Mouse (Mus musculus): ENCODE measurements around the gene Fnbp1.

Gene Fnbp1

DNA sequence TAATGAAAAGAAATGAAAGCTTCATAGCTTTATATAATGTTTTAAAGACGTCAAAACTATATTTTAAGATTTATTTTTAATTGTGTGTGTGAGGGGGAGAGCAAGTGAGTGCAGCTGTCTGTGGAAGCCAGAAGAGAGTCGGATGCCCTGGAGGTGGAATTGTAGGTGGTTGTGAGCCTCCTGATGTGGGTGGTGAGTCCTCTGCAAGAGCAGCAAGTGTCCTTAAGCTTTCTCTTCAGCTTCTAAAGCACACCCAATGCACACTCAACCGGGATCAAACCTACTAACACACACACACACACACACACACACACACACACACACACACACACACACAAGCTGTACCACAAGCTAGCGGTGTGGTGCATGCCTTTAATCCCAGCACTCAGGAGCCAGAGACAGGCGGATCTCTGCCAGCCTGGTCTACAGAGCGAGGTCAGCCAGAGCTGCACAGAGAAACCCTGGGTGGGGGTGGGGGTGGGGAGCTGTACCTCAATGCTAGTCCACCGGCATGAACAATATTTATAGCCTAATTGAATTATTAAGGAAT, 74.0 kb downstream of the Fnbp1 start:
- no peak for DNase-seq (ENCODE audit: low read depth)

DNA sequence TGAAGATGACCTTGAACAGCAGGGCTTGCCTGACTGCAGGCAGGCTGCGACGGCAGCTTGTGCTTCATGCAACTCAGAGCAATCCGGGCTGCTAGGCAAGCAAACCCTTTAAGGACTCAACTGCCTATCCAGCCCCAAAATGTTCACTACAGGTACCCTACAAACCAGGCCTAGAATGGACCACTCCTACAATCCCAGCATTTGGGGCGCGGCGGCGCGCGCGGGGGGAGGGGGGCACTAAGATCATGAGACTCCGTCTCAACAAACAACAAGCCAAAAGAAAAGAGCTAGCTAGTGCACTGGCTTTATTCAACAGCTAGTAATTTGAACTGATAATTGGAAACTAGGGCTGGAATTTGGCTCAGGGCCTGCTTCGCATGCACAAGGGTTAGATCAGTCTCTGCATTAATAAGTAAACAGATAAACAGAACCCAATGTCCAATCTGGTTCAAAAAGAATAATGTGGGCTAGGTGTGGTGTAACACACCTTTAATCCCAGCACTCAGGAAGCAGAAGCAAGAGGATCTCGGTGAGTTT, 74.7 kb downstream of the Fnbp1 start:
- no peak for DNase-seq (ENCODE audit: low read depth)

- DNase-seq (ENCODE audit: low read depth), result no peak
These were observed 75.6 kb downstream of the Fnbp1 start for GRCm38 (mm10) chr2:31066019-31066789.

DNA sequence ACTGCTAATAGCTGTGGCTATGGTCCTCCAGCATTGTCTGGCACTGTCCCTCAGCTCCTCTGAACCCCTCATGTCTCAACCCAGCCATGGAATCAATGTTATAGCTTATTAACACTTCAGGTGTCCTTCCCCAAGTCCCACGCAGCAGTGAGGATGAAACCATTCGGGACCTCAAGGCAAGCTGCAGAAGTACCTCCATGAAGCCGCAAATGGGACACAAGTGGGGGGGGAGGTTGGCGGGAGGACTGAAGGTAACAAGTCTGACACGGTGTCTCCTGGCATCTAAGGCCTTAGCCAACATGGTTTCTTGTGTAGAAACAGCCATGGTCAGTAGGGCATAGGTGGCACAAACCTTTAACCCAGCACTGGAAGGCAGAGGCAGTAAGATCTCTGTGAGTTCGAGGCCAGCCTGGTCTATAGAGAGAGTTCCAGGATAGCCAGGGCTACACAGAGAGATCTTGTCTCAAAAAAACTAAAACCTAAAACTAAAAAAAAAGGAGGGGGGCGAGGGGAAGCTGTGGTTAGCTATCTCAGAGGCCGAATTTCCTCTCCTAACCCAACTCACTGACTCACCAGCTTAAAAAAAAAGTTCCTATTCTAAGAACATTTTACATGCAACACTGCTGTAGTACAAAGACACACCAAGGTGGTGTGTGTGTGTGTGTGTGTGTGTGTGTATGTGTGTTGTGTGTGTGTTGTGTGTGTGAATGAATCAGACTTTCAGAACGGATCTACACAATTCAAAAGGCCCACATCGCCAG, 79.8 kb downstream of the Fnbp1 start:
- DNase-seq (ENCODE audit: low read depth), result no peak

DNA sequence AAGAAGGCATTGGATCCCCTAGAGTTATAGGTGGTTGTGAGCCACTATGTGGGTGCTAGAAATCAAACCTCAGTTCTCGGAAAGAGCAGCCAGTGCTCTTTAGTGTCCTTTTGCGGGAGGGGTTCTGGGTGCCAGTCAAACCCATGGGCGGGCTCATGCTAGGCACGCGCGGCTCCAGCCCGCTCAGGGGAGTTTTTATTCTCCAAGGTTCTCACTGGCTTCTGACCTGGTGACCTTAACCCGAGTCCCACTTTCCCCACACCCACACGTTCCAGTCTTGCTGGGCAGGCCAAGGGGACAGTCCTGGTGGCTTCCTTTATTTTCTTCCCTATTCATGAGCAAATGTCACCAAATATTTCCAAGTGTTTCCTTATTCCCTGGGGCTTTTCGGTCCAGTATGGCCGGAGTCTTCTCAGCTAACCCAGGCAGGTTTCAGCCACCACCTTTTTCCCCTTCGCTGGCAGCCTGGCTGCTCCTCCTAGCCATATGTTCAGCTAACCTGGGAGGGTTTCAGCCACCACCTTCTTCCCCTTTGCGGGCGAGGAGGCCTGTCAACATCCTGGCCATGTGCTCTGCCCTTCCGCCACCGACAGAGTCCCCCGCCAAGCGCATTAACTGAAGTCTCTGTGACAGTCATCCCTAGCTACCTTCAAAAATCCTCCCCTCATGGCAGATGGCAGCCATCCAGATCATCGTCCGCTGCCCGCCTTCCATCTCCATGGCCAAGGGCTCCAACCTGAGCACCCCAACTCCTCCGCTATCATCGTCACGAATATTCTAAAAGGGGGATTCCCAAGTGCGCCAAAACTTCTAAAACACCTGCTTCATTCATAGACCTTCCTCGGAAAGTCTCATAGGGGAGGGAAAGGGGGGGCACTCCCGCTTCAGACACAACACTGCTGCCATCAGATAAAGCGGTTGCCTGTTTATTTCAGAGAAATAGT, 80.7 kb downstream of the Fnbp1 start:
- no peak for DNase-seq (ENCODE audit: low read depth)

DNA sequence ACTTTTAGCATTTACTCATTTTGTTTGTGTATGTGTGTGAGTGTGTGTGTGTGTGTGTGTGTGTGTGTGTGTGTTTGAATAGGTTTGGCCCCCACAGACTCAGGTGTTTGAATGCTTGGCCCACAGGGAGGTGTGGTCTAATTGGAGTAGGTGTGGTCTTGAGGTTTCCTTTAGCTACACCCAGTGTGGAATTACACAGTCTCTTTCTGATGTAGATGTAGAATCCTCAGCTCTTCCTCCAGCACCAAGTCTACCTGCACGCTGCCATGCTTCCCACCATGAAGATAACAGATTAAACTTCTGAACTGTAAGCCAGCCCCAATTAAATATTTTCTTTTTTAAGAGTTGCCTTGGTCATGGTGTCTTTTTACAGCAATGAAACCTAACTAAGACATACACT, 81.5 kb downstream of the Fnbp1 start:
- DNase-seq (ENCODE audit: low read depth), result no peak

DNA sequence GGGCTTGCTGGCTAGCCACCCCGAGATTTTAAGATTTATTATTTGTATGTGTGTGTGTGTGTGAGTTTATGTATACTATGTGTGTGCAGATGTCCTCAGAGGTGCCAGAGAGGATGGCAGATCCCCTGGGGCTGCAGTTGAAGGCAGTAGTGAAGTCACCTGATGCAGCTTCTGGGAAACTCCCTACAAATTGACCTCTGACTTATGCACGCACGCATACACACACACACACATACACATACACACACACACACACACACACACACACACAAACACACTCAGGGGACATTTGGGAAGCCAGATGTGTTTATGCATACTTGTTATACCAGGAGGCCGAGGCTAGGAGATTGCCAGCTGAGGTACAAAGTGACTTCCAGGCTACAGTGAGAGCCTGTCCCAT, 83.4 kb downstream of the Fnbp1 start:
- no peak for DNase-seq (ENCODE audit: low read depth)

DNA sequence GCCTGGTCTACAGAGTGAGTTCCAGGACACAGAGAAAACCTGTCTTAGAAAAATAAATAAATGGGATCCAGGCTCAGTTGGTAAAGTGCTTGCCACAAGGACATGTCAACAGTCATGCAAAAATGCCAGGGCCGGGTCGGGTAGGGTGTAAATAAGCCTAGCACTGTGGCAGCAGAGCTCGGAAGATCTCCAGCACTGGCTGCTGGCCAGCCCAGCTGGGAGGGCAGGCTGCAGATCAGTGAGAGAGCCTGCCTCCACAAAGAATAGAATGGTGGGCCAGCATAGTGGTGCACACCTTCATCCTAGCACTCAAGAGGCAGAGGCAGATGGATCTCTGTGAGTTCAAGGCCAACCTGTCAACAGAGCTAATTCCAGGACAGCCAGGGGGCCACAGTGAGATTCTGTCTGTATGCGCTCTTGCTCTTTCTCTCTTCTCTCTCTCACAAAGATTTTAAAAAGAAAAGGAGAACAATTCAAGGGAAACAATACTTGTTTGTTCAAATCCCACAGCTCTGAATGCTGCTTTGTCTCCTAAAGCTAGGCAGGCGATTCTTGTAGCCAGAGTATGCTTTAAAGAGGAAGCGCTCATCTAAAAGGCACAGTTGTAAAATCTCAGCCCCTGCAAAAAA, 84.1 kb downstream of the Fnbp1 start:
- no peak for DNase-seq (ENCODE audit: low read depth)

DNA sequence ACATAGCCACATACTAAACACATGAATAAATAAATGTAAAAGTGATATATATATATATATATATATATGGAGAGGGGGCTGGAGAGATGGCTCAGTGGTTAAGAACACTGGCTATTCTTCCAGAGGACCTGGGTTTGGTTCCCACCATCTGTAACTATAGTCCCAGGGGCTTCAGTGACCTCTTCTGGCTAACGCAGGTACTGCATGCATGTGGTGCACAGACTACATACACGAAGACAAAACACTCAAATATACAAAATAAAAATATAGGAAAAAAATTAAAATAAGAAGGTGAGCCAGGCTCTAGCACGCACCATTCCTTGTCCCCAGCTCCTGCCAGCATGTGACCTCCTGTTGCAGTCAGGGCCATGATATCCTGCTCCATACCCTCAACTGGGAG, 85.7 kb downstream of the Fnbp1 start:
- DNase-seq (ENCODE audit: low read depth), result no peak

- DNase-seq (ENCODE audit: low read depth), result no peak
These were observed 87.9 kb downstream of the Fnbp1 start for GRCm38 (mm10) chr2:31053851-31054340.

- no peak for DNase-seq (ENCODE audit: low read depth)
These were observed 88.4 kb downstream of the Fnbp1 start for GRCm38 (mm10) chr2:31053426-31053825.

GRCm38 (mm10) chr2:31052441-31052840, 89.4 kb downstream of the Fnbp1 start:
- no peak for DNase-seq (ENCODE audit: low read depth)

- no peak for DNase-seq (ENCODE audit: low read depth)
These were observed 93.8 kb downstream of the Fnbp1 start for GRCm38 (mm10) chr2:31048037-31048436.

- no peak for DNase-seq (ENCODE audit: low read depth)
These were observed 98.0 kb downstream of the Fnbp1 start for GRCm38 (mm10) chr2:31043856-31044255.

DNA sequence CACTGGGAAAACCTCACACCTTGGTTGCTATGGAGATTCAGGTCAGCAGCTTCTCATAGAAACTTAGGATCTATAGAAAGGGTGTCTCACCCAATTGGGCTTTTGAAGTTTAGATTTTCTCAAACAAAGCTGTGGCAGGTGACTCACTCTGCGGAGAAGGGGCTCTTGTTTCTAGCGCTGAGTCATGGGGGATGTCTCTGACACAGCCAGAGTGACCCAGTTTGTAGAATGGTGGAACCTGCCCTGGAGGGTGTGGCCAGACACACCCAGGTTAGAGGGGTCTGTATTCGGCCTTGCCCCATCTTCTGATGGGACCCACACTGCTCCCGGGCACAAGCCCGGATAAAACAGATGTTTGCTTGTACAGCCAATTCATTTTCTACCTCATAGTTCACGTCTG, 98.9 kb downstream of the Fnbp1 start:
- DNase-seq (ENCODE audit: low read depth), result no peak

DNA sequence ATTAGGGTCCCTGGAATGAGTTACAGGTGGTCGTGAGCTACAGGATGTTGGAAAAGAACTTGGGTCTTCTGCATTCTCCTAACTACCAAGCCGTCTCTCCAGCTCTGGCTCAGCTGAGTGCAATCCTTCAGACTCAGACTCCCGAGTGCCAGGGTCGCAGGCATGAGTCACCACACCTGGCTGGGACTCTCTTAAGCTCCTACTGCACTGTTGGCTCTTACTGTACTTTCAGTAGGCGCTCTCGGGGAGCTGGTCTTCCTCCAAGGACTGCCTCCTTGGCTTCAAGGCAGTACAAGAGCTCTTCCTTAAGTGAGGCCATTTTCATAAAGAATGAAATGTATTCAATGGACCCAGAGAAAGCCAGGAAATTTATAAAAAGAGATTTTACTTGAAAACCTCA, 100.4 kb downstream of the Fnbp1 start:
- DNase-seq (ENCODE audit: low read depth), result peak; percentile 79

DNA sequence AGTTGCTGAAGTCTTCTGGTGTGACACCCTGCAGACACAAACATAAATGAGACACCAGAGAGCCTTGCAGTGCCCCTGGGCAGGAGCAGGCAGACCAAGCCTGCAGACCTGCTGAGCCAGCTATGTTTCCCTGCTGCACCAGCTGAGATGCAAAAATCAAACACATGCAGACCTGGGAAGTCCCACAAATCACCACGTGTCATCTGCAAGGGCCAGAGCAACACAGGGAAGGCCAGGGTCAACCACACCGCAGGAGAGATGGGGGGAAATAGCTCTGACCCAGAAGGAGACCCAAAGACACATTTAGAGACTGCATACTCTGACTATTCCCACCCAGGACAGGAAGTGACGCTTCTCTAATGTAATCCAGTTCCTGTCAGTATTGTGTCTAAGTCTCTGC, 101.3 kb downstream of the Fnbp1 start:
- DNase-seq (ENCODE audit: low read depth), result no peak

- DNase-seq (ENCODE audit: low read depth), result no peak
These were observed 101.8 kb downstream of the Fnbp1 start for GRCm38 (mm10) chr2:31040043-31040442.

- DNase-seq (ENCODE audit: low read depth), result no peak
These were observed 105.0 kb downstream of the Fnbp1 start for GRCm38 (mm10) chr2:31036811-31037210.

GRCm38 (mm10) chr2:31031972-31032371, 109.8 kb downstream of the Fnbp1 start:
- DNase-seq (ENCODE audit: low read depth), result no peak

DNA sequence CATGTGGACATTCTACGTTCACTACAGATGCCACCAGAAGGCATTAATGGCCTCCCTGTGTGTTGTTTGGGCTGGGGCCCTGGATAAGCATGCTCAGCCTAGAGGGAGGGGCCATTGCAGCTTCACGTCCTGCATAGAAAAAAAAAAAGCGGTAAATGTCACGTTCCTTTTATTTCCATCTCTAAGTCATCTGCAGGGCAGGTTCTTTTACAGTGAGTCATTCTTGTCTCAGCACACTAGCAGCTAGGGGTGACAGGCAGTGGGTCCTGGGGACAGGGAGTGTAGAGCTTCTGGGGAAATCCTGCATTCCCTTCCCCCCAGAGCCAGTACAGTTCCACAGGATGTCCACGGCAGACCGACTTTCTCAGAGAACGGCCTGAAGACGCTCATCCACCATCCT, 115.2 kb downstream of the Fnbp1 start:
- no peak for DNase-seq (ENCODE audit: low read depth)

Measured in fibroblast of lung, adult 2 months (primary cell).